16 mouse cellular contexts compared by ENCODE assay signal in the genomic region with DNA sequence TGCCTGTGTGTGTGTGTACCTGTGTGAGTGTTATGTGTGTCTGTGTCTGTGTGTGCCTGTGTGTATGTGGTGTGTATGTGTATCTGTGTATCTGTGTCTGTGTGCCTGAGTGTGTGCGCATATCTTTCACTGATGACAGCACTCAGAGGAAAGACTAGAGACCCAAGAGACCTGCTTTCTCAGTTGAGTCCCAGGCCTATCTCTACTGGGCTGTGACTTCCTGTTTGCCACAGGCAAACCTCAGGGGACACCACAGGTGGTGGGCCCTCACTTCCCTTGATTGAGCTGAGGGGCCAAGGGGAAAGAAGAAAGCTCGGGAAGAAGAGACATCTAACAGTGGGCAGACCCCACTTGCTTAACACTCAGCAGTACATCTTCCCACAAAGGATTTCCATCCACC. TPM values are rescaled to one million over a fixed set of nuclear protein-coding genes. Genes with fewer than 3 reads are reported as not detected.
DNase-seq lines count a peak whose midpoint lies in the region; ATAC-seq and TF ChIP-seq lines count a peak whose summit lies in the region.
"Had no signal": no experiment of that assay in that cellular context is flagged by ENCODE, and none has a peak within 500 bp of the region (broad histone marks: within the 10 kb centered on the region; RNA-seq: fewer than 3 reads in every experiment).

No protein-coding gene starts in this region.

- no peak for TF ChIP-seq CTCF in bone marrow, adult 2 months (IDR thresholded peaks at IDR 0.05; ENCODE audit: control insufficient read depth, insufficient read depth, low read length)

- TF ChIP-seq POLR2A in bone marrow, adult 2 months (IDR thresholded peaks at IDR 0.05; ENCODE audit: borderline replicate concordance, control insufficient read depth, low read depth, low read length) = no peak

- peak; percentile 30 for DNase-seq in lung, postnatal 25 days (ENCODE audit: low spot score)
- DNase-seq in lung, adult 18-20 months = no peak
- DNase-seq in thymus, postnatal 36 days = peak; percentile 33 to 42
- no peak for DNase-seq in urinary bladder, postnatal 25 days (ENCODE audit: low spot score)
- no peak for DNase-seq in retina, postnatal 1 day
- DNase-seq: cerebellum, adult 11 months; kidney, adult 18-20 months; liver, embryonic 13.5 days had no signal

- peak; percentile 57 for ATAC-seq in monocyte, adult 5-6 weeks (replicated peaks; ENCODE audit: insufficient number of reproducible peaks, low FRiP score, low TSS enrichment, poor library complexity, severe bottlenecking)

- WGBS in bone marrow, adult 2 months = 27% methylated on average over 2 of the region's 2 CpGs

- H3K4me1 ChIP-seq in bone marrow, adult 2 months (ENCODE audit: control insufficient read depth, insufficient read depth, low read length) = peaks cover 3% of the 10 kb centered on the region
- H3K4me1 ChIP-seq: heart, embryonic 13.5 days had no signal

- peak overlapping the region; percentile 91 for H3K27ac ChIP-seq in bone marrow, adult 2 months (ENCODE audit: control insufficient read depth, insufficient read depth, low read depth, low read length, poor library complexity)
- H3K27ac ChIP-seq: heart, embryonic 13.5 days; hindbrain, embryonic 14.5 days; liver, embryonic 13.5 days had no signal

- no peak overlapping the region for H3K4me3 ChIP-seq in bone marrow, adult 2 months (replicated peaks; ENCODE audit: control insufficient read depth, low read depth, low read length)
- H3K4me3 ChIP-seq: erythroblast, embryonic 14.5 days; heart, embryonic 13.5 days; liver, embryonic 13.5 days had no signal

RNA-seq across cellular contexts. Expression of gene Cd19, which starts 1.9 kb away (rescaled TPM):
- polyA plus RNA-seq in bone marrow, adult 2 months (2011; ENCODE audit: insufficient read depth, insufficient read length, low replicate concordance, missing spikeins) = 62.1 and 196 TPM in 2 replicates
- 49.1 to 63.4 TPM (median 61.8 TPM) in 3 replicates for total RNA-seq in monocyte, adult 5-6 weeks (2017)
- total RNA-seq: gastrocnemius, adult 8-10 months; layer of hippocampus, adult 18-20 months; left cerebral cortex, postnatal 14 days had no signal
- polyA plus RNA-seq: erythroblast, embryonic 14.5 days; heart, embryonic 13.5 days; hindbrain, embryonic 14.5 days had no signal

RNA-seq across cellular contexts. Expression of gene Rabep2, which starts 11.9 kb away (rescaled TPM):
- polyA plus RNA-seq in bone marrow, adult 2 months (2011; ENCODE audit: insufficient read depth, insufficient read length, low replicate concordance, missing spikeins) = 10.7 and 28.6 TPM in 2 replicates
- 37.8 to 61.5 TPM (median 58.5 TPM) in 3 replicates for total RNA-seq in monocyte, adult 5-6 weeks (2017)

RNA-seq across cellular contexts. Expression of gene Nfatc2ip, which starts 20.1 kb away (rescaled TPM):
- 11.1 and 15.1 TPM in 2 replicates for polyA plus RNA-seq in bone marrow, adult 2 months (2011; ENCODE audit: insufficient read depth, insufficient read length, low replicate concordance, missing spikeins)
- 9.6 to 13.0 TPM (median 9.7 TPM) in 3 replicates for total RNA-seq in monocyte, adult 5-6 weeks (2017)

RNA-seq across cellular contexts. Expression of gene Spns1, which starts 39.4 kb away (rescaled TPM):
- 13.0 and 32.8 TPM in 2 replicates for polyA plus RNA-seq in bone marrow, adult 2 months (2011; ENCODE audit: insufficient read depth, insufficient read length, low replicate concordance, missing spikeins)
- 10.4 to 11.6 TPM (median 10.7 TPM) in 3 replicates for total RNA-seq in monocyte, adult 5-6 weeks (2017)

RNA-seq across cellular contexts. Expression of gene Atp2a1, which starts 46.3 kb away (rescaled TPM):
- polyA plus RNA-seq in bone marrow, adult 2 months (2011; ENCODE audit: insufficient read depth, insufficient read length, low replicate concordance, missing spikeins) = 12.0 and 13.4 TPM in 2 replicates
- 0.10 to 0.58 TPM (median 0.32 TPM) in 3 replicates for total RNA-seq in monocyte, adult 5-6 weeks (2017)
- polyA plus RNA-seq: erythroblast, embryonic 14.5 days had no signal

Comparison
In these comparisons a context has a peak if more than half of its experiments do, and no peak if none do; other contexts are left out.
1. DNase-seq: peak in lung, postnatal 25 days (single experiment) and thymus, postnatal 36 days (2 of 2); none in lung, adult 18-20 months (0 of 2), urinary bladder, postnatal 25 days (single experiment) and retina, postnatal 1 day (single experiment).